Mouse (Mus musculus) layer of hippocampus, adult 18-20 months (tissue): Measurements from ENCODE around the gene Bmper. TPM values are rescaled to one million over a fixed set of nuclear protein-coding genes. Genes with fewer than 3 reads are reported as not detected.

Experiments used
- DNase-seq, 2 experiments: peaks; one replicate each; pipeline ENCODE4 v3.0.0; 2022; ENCODE audit warnings: low spot score in 2 of 2
- total RNA-seq, 2 experiments: library from RNA; stranded (reverse); gene quantifications; 2 replicates each; pipeline ENCODE4 v1.2.3; 2021

Bmper gene
- total RNA-seq, 2 experiments from 2014 or later = 3.7 TPM

DNA sequence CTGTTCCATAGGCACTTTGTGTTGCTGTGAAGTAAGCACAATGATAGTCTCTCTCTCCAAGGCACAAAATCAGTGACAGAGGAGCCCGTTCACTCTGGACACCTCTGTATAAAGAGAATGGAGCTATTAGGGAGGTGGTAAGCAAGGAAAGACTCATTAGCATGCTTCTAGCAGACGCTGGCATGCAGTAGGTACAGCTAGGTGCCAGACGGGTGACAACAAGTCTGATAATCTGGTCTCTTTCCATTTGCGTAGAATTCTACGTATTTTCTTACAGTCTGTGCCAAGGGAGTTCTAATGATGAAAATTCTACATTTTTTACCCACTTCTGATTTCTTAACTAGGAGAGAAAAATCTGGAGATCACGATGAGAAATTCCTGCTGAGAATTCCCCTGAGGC, 72.7 kb downstream of the Bmper start:
- DNase-seq = no peak

GRCm38 (mm10) chr9:23297491-23298170, 74.8 kb downstream of the Bmper start:
- DNase-seq = no peak

GRCm38 (mm10) chr9:23300376-23300775, 77.5 kb downstream of the Bmper start:
- DNase-seq = no peak

DNA sequence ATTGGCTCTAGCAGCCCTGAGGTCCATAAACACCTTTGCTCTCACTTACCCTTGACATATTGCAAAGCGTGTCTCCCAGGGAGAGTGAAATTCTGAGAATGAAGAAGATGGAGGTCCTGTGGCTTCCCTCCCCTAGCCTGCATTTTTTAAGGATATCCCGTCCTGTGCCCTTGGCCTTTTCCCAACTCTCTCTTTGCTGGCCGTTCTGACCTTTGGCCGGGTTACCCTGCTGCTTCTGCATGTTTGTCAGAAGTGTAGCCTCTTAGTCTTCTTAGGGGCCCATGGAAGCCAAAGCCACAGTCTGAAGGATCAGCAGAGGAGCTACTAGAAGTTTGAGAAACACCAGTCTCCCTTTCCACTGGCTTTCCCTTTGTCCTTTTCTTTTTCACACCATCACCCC, 82.8 kb downstream of the Bmper start:
- DNase-seq = no peak

DNA sequence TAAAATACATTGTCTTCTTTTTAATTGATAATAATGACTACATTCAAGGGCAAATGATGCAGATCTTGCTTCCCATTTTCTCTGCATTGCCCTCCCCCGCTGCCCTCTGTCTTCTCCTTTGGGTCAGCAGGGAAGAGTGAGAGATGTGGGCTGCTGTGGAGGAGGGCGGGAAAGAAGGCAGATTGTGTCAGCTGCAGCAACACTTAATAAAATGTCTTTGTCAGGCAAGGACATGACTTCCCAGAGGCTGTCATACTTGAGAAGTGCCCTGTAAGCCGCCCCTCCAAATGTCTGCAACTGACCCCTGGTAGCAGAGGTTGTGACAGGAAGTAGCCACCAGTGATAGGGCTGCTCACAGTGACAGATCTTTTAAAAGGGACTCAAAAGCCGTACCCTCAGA, 83.3 kb downstream of the Bmper start:
- DNase-seq = no peak

DNA sequence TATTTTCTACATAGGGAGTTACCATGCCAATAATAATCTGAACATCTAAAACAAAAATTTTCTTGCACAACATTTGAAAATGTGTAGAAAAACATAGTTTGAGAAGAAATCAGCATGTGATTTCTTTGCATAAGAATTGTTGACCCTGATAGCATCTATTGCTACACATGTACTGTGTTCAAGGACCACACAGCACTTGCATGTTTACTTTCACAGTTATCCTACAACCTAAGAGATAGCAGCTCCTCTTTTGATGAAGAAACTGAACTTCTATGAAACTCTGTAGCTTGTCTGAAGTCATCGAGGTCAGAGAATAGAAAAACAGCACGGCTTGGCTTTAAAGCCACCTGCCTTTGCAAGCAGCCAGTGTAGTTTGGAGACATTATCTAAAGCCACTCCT, 85.0 kb downstream of the Bmper start:
- no peak for DNase-seq

- no peak for DNase-seq
Observed at GRCm38 (mm10) chr9:23310953-23311352, 88.1 kb downstream of the Bmper start.

DNA sequence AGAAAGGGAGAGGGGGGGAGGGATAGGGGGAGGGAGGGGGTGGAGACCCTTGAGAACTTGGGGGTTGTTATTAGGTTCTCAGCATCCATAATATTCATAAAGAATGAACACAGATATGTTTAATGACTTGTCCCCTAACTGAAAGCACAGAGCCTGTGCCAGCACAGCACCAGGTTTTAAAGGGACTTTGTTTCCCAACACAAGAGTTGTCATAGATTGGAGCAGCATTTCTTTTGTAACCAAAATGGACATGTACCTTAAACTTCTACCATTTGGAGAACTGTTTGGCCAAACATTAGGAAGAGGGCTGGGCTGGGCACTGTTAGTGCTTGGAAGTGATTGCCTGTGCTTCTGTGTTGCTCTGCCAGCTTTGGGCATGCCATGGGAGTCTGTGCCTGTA, 89.1 kb downstream of the Bmper start:
- DNase-seq = no peak

GRCm38 (mm10) chr9:23312877-23313276, 90.0 kb downstream of the Bmper start:
- DNase-seq = no peak

DNA sequence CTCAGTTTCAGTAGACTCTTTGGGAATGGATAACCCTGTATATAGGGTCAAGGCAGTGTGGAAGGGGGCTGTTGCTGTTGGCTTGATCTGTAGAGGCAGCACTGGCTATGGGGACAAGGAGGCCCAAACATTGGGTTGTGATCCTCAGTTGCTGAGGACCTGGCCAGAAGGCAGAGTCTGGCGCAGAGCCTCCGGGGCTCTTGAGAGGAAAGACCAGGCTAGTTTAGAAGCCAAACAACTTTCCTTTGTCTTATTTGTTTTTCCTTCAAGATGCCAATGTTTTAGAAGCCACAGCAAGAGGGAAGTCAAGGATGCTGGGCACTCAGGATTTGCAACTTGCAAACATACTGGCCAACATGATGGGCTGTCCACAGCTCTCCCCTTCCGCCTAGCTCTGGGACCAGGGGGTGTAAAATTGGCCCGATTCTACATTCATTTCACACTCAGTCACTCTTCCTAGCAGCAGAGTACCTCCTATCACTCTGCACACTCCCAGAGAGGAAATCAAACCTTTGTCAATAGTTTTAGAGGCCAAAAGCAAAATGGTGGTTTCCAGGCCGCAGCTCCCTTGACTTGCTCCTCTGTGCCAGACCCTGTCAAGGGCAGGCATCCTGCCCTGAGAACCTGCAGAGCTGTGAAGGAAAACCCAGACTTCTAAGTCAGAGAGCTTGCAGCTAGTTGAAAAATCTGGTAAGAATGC, 92.9 kb downstream of the Bmper start:
- DNase-seq = no peak

DNA sequence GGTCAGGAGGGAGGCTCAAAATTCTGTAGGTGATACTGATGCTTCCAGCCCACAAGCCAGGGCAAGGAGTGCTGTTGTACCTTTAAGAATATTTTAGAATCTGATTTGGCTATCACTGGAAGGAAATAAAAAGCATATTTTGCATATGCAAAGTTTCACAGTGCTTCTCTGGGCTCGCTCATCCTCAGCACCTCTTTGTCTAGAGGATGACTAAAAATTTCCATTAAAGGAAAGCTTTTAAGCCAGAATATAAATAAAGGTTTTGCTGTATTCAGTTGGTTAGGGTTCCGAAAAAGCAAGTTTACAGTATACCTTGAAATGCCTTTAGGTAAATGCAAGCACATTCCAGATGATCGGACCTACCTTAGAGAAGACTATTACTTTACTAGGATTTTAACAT, 105.0 kb downstream of the Bmper start:
- DNase-seq = no peak

GRCm38 (mm10) chr9:23333041-23333622, 110.3 kb downstream of the Bmper start:
- DNase-seq = no peak

DNA sequence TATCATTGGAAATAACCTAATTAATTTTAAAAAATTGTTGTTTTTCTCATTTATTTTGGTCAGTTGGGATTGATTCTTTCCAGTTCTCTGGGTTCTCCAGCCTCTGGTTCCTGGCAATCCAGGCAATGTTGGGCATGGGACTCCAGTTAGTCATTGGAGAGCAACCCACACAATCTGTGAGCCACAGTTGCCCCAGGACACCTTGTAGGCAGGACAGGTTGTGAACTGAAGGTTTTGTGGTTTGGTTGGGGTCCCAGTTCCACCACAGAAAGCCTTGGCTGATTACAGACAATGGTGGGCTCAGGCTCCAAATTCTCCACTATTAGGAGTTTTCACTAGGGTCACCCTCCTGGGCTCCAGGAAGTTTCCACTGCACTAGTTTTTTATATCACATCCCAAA, 117.7 kb downstream of the Bmper start:
- no peak for DNase-seq

- DNase-seq = no peak
Observed at GRCm38 (mm10) chr9:23341246-23341645, 118.4 kb downstream of the Bmper start.

DNA sequence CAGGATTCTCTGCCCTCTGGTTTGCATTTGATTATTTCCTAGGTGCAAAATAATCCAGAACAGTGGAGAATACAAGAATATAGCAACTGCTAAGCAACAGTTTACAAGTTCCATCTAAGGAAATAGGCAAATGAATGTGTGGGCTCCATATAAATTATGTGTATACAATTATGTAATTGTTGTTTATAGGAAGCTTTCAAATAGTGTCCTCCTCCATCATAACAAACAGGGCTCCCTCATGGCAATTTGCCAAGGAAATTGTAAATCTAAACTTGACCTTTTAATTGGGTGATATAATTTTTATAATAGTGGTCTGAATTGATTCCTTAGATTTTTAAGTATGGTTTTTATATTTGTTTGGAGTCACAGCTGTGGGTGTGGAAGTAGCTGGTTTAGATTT, 121.5 kb downstream of the Bmper start:
- DNase-seq = no peak

DNA sequence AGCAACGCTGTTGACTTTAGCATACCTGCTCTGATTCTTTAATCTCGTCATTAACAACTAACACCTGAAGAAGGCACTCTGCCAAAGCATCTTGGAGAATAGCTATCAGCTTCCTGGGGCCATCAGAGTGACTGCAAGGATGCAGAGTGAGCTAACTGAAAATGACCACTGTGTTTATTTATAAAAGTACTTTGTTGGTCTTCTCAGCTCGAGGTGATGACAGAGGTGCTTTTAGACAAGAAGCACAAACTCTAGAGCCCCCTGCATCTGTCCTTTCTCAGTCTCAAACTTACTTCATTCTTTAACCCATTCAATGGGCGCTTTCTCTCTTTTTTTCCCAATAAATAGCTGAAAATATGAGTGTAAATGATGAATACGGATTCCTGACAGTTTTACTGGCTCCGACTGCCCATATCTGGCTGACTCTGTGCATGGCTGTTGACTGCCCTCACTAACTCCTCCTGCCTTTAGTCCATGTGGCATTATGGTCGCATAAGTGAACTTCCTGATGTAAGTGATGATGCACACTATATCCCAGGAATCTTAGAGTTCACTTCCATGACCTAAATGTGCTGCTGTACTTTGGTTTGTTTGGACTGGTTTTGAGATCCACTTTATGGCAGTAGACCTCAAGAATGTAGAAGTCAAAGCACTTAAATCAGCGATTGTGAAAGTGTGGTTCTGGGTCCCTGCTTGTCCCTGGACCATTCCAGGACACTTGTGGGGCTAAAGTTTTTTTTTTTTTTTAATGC, 122.4 kb downstream of the Bmper start:
- no peak for DNase-seq

- no peak for DNase-seq
Observed at GRCm38 (mm10) chr9:23349603-23350002, 126.7 kb downstream of the Bmper start.

GRCm38 (mm10) chr9:23351400-23351799, 128.5 kb downstream of the Bmper start:
- no peak for DNase-seq

GRCm38 (mm10) chr9:23352396-23352795, 129.5 kb downstream of the Bmper start:
- no peak for DNase-seq

DNA sequence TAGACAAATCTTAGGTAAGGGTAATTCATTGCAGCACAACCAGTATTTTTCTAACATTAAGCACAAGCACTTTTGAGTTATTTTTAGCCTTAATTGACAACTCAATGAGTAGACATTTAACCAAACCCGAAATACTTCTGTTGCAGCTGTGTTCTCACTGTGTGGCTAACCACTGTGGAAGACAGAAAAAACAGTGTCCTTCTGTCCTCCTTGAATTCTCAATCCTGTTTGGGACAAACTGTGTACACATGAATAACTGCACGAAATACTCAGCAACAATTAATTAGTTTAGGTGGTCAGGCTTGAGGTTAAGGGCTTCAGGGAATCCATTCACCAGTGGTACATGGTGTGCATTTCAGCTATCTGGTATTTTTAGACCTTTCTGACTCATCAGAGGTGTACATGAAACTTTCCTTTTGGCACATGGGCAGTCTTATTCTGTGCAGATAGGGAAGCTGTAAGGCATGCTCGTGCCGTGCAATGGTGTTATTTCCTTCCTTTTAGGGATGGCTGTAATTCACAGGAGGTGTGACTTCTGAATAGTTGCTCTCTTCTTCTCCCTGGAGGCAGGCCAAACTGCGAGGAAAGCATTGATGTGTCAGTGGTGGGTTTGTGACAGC, 131.4 kb downstream of the Bmper start:
- no peak for DNase-seq

DNA sequence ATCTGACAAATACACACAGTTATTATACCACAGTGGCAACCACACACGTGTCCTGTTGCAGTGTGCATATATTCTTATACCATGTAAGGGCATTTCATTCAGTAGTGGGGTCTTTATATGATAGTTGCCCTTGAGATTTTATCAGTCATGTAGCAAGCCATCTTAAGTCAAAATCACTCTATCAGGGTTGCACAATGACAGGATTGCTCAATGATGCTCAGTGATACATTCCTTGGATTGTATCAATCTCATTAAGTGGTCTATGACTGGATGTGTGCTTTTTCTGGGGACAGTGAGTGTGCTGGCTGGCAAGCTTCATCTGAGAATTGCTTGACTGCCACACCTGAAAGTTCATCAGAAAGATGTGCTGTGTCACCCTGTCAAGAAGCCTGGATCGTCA, 135.2 kb downstream of the Bmper start:
- no peak for DNase-seq

GRCm38 (mm10) chr9:23363139-23363538, 140.3 kb downstream of the Bmper start:
- DNase-seq = no peak
